Mouse (Mus musculus) gastrocnemius, postnatal 14 days (tissue): Measurements from ENCODE around the gene Calm3. TPM values are rescaled to one million over a fixed set of nuclear protein-coding genes. Genes with fewer than 3 reads are reported as not detected.

ENCODE experiments used
- DNase-seq: peaks from one replicate; pipeline ENCODE4 v3.0.0; 2021; ENCODE audit warnings: mixed read lengths
- intact Hi-C: fragments of 180-260 bp; cut with DNase I; formaldehyde crosslinking; loops from one replicate; pipeline ENCODE4 v1.15.1; 2025; ENCODE audit warnings: low total_unique reads
- total RNA-seq, 2 experiments: library from RNA; stranded (reverse); gene quantifications; 2 replicates each; pipeline ENCODE4 v1.2.3; 2021

Calm3 gene
- total RNA-seq, 2 experiments from 2014 or later, result 247 to 276 TPM

DNA sequence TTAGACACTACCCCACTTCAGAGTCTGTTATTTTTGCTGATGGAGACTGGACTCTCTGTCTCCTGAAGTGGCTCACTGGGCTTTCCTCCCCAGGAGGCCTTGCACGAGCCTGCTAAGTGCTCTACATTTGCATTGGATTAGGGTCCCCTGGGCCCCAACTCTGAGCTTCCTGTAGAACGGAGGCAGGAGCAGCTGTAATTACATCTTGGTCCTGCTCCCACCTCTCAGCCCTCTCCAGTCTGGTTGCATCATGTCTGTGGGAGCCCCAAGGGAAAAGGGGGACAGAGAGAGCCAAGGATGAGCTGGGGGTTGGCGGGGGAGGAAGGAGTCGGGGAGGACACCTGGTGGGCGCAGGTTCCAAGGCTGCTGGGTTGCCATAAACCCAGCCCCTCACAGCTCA, 23.4 kb downstream of the Calm3 start:
- DNase-seq, result no peak
- intact Hi-C loops, result no loop called here

DNA sequence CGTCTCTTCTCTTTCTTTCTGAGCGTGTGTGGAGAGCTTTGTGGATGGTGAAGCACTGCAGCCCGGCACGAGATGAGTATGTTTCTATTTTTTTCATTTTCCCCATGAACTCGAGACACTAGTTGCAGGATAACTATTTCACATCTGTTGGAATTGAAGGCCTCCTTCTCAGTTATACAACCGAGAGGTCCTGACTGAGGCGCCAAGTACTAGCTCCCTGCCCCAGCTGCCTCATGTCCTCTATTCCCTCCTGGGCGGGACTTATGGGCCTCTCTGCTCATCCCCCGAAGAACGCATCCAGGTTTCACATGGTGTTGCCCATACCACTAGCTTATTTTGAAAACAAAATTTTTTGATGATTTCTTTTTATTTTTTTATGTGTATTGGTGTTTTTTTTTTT, 28.4 kb downstream of the Calm3 start:
- intact Hi-C loops, result loop anchor here (2.0 kb wide), 1 partner anchor 19 kb away; no protein-coding TSS in a partner anchor
- DNase-seq, result no peak

DNA sequence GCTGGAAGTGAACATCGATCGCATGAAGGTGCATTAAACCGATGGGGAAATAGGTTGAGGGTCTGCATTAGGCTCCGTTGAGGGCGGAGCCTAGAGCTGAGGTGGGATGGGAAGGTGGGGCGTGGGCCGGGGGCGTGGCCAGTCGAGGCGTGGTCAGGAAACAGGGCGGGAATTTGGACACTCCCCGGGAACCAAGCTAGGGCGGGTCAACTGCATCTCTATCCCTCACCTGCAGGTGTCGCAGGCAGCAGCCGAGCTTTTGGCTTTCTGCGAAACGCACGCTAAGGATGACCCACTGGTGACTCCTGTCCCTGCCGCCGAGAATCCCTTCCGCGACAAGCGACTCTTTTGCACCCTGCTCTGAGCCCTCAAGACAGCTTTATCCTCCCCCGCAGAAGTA, 28.9 kb downstream of the Calm3 start:
- intact Hi-C loops, result loop anchor here (2.0 kb wide), 1 partner anchor 20 kb away; no protein-coding TSS in a partner anchor
- peak; percentile 84 for DNase-seq

DNA sequence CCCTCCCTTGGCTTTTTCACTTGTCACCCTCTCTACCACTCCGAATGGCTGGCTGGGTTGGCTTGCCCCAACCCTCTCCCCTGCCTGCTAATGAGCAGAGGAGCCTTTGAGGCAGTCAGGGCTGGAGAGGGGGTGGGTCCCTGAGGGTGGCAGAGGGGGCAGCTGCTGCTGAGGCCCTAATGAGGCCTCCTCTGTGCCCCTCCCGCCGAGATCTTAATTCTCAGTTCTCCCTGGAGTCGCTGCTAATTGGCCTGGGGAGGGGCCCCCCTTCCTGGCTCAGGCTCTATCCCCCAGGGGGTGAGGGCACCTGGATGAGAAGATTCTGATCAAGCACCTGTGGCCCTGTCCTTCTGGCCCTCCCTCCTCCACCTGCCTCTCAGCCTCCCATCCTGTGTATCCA, 29.6 kb downstream of the Calm3 start:
- no peak for DNase-seq
- intact Hi-C loops, result loop anchor here (2.0 kb wide), 1 partner anchor 21 kb away; no protein-coding TSS in a partner anchor

DNA sequence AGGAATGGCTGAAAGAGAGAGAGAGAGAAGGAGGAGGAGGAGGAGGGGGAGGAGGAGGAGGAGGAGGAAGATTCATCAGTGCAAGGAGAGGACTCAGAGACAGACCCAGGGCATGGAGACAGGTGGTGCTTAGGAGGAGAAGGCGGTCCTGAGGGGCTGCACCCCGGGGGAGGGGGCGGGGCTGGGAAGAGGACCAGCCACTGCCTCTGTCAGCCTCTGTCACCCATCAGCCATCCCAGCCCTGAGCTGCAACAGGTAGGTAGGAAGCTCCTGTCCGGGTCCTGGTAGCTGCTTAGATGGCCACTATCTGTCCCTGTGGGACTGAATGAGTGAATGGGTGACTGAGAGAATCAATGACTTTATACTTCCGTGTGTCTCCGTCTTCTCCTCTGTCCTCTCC, 30.3 kb downstream of the Calm3 start:
- intact Hi-C loops, result loop anchor here (2.0 kb wide), 1 partner anchor 21 kb away; no protein-coding TSS in a partner anchor
- DNase-seq, result no peak

DNA sequence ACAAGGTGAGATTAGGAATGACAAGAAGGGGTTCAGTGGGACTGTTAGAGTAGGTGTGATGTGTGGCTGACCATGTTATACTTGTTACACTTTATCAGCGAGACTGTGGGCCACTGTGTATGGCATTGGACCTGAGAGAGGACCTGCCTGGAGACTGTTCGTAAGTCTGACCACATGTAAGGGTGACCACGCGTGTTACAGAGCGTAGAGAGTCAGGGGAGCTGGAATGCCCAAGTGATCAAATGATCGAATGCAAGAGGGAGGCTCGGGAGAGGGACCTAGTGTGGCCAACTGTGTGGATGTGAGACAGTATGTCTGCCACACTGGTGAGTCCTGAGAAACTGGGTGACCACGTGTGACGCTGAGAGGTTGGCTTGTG, 31.6 kb downstream of the Calm3 start:
- intact Hi-C loops, result no loop called here

DNA sequence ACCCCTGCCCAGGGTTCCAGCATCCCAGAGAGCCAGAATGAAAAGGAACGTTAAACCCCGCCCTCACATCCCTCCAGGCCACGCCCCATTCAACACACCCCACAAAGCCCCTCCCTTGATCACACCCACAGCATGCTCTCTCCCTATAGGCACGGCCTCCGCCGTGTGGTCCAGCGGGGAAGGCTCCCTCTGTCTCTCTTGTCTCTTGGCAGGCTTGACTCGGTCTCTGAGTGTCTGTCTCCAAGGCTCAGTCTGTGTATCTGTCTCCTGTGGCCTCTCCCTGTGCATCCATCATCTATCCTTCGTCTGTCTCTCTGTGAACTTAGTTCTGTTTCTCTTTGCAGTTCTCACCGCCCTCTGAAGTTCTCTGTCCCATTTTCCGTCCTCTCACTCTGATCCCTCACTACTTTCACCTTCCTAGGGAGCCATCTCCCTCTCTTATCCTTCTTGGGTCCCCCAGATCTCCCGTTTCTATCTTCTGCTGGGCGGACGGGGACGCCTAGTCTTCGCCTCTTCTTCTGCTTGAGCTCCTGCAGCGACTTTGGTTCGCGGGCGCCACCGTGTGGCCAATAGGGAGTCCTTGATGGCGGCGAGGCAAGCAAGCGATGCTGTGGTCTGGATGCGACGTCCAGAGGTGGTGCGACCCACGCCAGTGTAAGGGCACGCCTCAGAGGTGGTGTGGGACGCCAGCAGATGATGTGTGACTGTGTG, 32.1 kb downstream of the Calm3 start, which contains the start of gene Gng8:
TSS of gene Gng8 (plus strand) at position 146 of the 711 bp plus-strand sequence.
- peak; percentile 89 for DNase-seq
- intact Hi-C loops, result no loop called here

More for the DNA sequence above, 31.6 kb downstream of the Calm3 start:
- DNase-seq, result no peak

DNA sequence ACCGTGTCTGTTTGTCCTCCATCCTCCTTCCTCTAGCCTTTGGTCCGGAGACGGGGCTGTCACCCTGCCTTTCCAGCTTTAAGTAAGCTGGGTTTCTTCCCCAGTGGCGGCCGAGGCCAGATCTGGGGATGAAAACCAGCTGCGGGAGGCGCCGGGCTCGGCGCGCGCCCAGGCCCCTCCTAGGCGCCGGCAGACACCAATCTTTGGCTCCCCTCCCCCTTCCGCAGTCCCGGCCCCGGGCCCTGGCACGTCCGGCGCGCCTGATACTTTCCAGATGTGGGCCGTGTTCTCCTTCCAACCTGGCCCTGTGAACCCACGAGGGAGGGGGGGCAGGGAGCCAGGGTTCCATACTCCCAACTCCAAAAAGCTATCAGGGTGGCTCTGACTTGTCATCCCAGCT, 33.0 kb downstream of the Calm3 start:
- intact Hi-C loops, result no loop called here
- DNase-seq, result peak; percentile 88

DNA sequence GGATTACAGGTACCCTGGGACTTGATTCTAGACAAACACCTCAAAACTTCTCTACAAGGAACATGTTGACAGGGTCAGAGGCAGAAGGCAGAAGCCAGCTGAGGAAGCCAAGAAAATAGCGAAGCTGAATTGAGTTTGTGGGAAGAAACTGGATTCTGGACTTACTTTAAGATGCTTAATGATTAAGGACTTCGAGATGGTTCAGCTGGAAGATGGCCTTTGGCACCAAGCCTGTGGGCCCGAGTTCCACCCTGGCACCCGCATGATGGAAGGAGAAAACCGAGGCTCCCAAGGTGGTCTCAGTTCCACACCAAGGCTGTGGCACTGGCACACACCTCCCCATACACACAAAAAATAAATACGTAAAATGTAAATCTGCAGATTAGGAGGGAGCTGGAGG, 33.4 kb downstream of the Calm3 start:
- intact Hi-C loops, result no loop called here
- DNase-seq, result no peak

DNA sequence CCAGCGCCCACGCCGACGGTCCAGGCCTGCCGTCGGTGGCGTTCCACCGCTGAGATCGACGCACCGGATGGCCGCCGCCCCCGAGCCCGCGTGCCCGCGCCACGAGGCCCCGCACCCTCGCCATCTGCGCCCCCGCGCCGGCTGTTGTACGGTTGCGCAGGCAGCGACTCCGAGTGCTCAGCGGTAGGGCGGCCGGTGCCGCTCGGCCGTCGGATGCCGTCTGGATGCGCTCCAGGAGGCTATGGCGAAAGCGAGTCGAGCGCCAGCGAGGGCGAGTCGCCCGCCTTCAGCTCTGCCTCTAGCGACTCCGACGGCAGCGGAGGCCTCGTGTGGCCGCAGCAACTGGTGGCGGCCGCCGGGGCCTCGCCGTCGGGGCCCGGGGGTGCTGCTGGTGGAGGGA, 38.0 kb downstream of the Calm3 start:
- intact Hi-C loops, result no loop called here
- DNase-seq, result no peak

DNA sequence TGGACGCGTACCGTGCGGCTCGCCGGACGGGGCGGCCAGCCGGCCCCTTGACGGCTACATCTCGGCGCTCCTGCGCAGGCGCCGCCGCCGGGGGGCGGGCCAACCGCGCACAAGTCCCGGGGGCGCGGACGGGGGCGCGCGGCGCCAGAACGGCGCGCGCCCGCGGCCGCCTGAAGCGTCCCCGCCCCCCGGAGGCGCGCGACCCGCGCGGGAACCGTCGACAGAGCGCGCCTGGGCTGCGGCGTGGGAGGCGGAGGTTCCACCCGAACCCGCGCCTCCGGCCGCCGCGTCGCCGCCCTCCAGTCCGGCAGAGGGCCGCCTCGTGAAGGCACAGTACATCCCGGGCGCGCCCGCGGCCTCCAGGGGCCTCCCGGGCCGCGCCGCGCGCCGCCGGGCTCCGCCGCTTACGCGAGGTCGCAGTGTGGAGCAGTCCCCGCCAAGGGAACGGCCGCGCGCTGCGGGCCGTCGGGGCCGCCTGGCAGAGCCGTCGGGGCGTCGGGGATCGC, 38.6 kb downstream of the Calm3 start:
- no peak for DNase-seq
- intact Hi-C loops, result no loop called here

DNA sequence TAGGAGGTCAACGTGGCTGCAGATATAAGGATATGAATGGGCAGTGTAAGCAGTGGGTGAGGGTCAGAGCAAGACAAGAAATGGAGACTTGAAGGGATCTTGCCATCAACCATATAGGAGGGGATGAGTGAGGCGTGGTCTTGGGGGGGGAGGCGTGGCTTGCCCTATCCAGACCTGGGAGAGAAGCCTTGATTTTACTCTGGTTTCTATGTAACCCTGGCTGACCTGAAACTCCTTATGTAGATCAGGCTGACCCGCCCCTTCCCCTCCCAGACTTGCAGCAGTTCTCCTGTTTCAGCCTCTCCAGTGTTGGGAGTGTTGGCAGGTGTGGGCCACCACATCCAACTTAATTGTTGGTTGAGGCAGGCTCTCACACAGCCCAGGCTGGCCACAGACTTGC, 39.6 kb downstream of the Calm3 start:
- intact Hi-C loops, result no loop called here
- DNase-seq, result no peak

DNA sequence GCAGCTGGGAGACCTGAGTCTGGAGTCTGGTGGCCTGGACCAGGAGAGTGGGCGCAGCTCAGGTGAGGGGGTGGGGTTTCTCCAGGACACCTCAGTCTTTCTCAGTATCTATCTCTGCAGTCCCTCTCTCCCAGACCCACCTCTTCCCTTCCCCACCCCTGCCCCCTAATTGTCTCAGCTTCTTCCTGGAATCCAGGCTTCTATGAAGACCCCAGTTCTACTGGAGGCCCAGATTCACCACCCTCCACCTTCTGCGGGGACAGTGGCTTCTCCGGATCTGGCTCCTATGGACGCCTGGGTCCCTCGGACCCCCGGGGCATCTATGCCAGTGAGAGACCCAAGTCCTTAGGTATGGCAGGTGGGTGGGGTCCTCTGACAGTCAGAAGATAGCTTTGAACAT, 40.8 kb downstream of the Calm3 start:
- intact Hi-C loops, result no loop called here
- DNase-seq, result no peak

DNA sequence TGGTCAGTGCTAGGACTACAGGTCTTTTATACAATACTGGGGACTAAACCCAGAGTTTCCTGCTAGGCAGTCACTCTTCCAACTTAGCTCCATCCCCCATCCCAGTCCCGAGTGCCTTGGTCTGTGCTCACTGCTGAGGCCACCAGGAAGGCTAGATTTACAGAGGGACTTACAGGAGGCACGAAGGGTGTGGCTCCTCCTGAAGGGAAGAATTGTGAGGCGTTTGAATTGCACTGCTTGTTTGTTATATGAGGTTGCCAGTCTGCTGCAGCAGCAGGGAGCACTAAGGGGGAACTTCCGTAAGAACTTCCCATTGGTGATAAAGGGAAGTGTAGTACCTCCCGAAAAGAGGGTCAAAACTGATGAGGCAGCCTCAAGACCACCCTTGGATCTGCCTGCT, 43.3 kb downstream of the Calm3 start:
- DNase-seq, result no peak
- intact Hi-C loops, result no loop called here

DNA sequence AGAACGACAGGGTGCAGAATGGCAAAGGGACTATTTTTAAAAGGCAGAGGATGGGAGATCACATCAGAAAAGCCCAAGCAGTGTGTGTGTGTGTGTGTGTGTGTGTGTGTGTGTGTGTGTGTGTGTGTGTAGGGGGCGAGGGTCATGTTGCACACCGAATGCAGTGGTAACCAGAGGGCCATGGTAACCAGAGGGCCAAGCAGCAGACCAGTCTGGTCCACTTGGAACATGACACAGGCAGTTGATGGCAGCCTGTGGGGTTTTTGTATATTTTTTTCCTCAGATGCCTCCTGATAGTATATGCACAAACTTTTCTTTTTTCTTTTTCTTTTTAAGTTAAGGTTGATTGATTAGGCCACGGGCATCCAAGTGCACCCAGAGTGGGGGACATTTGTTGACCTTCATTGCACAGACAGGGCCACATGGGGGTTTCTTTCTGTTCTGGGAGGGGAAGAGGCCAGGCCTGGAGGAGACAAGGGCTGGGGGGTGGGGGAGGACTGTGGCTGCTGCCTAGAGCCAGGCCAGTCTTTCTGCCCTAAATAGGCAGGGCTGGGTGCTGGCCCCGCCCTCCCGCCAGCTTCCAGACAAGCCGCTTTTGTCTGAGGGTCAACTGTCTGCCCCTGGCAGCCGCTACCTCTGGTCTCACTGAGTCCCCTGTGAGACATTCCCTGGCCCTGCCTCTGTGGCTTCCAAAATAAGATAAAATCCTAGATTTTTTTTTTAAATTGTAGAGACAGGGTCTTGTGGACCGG, 43.9 kb downstream of the Calm3 start:
- peak; percentile 59 for DNase-seq
- intact Hi-C loops, result no loop called here

DNA sequence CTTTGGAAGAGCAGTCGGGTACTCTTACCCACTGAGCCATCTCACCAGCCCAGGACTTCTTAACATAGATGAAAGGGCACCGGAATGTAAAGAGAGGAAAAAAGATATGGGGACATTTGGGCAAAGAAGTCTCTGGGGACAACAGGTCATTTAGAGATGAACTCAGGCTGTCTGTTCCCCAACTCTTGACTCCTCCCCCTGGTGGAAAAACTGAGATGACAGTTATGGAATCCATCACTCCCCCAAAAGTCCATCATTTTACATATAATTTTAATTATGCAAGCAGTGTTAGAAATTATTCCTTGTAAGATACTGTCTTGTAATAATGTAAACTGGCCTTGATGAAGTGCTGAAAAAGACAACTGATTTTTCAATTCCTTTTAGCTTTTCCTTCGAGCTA, 46.2 kb downstream of the Calm3 start:
- no peak for DNase-seq
- intact Hi-C loops, result no loop called here

DNA sequence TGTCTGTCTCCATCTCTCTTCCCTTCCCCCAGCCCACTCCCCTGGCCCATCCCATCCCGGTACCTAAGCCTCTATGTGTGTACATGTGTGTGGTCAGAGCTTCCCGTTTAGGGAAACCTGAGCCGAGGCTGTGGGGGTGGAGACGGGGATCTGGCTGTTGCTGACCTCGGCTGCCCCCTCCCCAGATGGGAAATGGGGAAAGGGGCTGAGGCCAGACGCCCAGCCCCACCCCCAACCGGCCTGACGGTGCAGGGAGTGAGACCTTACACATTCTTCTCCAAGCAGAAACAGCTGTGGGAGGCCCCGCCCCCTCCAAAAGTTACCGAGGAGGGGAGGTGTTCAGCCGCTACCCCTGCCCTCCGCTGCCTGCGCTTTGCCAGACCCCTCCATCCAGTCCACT, 47.3 kb downstream of the Calm3 start:
- no peak for DNase-seq
- intact Hi-C loops, result no loop called here

DNA sequence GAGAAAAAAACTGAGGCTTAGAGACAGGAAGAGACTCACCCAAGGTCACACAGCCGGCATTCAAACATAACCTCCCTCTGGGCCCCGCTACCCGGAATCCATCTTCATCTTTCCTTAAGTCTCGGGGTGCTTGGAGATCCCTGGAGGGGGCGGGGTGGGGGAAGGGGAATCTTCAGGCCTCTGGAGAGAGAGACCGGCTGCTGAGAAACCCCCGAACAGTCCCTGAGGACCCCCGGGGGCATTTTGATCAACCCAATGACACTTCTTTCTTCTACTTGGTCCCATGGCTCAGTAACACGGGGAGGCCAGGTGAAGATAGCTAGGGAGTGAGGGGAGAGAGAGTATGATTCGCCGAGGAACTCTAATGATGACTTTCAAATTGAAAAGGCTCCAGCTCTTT, 47.9 kb downstream of the Calm3 start:
- intact Hi-C loops, result no loop called here

DNA sequence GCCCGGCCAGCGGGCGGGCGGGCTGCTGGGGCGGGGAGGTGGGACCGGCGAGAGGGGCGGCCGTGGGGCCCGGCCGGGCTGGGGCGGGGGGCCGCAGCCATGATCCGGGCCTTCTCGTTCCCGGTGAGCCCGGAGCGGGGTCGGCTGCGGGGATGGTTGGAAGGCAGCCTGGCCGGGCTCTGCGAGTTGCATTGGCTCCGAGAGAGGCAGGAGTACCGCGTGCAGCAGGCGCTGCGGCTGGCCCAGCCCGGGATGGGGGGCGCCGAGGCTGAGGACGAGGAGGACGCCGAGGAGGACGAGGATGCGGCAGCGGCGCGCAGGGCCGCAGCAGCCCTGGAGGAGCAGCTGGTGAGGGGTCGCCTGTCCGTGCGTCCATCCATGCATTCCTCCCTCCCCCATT, 48.6 kb downstream of the Calm3 start:
- DNase-seq, result no peak
- intact Hi-C loops, result no loop called here

More for the DNA sequence above, 47.9 kb downstream of the Calm3 start:
- no peak for DNase-seq

DNA sequence AGATGAGACGGTGACA, 48.8 kb downstream of the Calm3 start, which contains the start of gene Dact3:
TSS of gene Dact3 (plus strand) at position 8 of the 16 bp plus-strand sequence.
- intact Hi-C loops, result no loop called here
- no peak for DNase-seq

DNA sequence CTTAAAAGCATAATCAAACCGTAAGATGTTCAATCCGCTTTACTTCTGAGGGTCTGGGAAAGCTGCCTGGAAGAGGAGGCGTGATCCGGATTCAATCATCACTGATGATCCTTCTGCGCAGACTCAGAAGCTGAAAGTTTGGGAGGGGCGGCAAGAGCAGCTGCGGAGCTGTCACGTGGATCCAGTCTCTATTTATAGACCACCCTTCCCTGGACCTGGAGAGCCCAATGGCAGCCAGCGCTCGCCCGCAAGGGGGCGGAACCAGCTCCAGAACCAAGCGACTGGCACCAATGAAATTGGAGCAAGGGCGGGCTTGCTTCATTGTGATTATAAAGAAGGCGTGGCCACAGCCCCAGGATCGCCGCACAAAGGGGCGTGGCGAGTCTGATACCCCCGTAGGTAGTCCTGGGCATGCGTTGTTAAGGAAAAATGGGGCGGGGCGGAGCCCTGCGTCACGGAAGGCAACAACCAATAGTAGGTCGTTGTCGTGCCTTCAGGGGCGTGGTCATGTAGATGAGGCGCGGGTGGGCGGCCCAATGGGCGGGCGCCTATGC, 49.1 kb downstream of the Calm3 start:
- DNase-seq, result peak; percentile 99
- intact Hi-C loops, result no loop called here
